Comparison of ENCODE assay signal across 27 mouse cellular contexts in the genomic region with DNA sequence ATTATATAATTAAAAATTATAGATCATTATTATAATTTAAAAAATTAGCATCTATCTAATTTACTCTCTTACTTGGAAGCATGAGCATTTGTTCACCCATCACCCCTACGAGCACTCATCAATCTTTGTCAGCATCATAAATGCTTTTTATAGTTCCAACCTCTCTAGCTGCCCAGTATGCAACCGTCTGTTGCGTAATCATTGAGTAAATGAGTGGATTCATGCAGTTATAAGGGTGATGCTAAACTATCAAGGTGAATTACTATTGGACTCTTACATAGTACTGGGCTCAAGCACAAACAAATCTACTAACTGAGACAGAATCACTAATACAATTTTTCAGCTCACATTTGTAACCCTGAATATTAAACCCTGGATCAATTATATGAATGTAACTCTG. TPM values are rescaled to one million over a fixed set of nuclear protein-coding genes. Genes with fewer than 3 reads are reported as not detected.
"Had no signal": no experiment of that assay in that cellular context is flagged by ENCODE, and none has a peak within 500 bp of the region (broad histone marks: within the 10 kb centered on the region; RNA-seq: fewer than 3 reads in every experiment).

No protein-coding gene starts in this region.

- H3K4me1 ChIP-seq: embryonic facial prominence, embryonic 12.5 days; embryonic facial prominence, embryonic 15.5 days; forebrain, embryonic 12.5 days had no signal

- H3K27me3 ChIP-seq: embryonic facial prominence, embryonic 12.5 days; embryonic facial prominence, embryonic 13.5 days; embryonic facial prominence, embryonic 15.5 days; forebrain, embryonic 12.5 days; forebrain, embryonic 13.5 days; forebrain, embryonic 15.5 days had no signal

- H3K4me2 ChIP-seq: embryonic facial prominence, embryonic 12.5 days; embryonic facial prominence, embryonic 13.5 days; embryonic facial prominence, embryonic 15.5 days; forebrain, embryonic 12.5 days; forebrain, embryonic 13.5 days; forebrain, embryonic 15.5 days had no signal

- H3K27ac ChIP-seq: embryonic facial prominence, embryonic 10.5 days; embryonic facial prominence, embryonic 12.5 days; embryonic facial prominence, embryonic 13.5 days; embryonic facial prominence, embryonic 15.5 days; forebrain, embryonic 10.5 days; forebrain, embryonic 12.5 days; forebrain, embryonic 13.5 days; forebrain, embryonic 15.5 days; gastrocnemius, adult 2 months; heart, adult 2 months had no signal

- H3K36me3 ChIP-seq: embryonic facial prominence, embryonic 10.5 days; embryonic facial prominence, embryonic 12.5 days; embryonic facial prominence, embryonic 13.5 days; embryonic facial prominence, embryonic 15.5 days; forebrain, embryonic 10.5 days; forebrain, embryonic 12.5 days had no signal

- H3K9me3 ChIP-seq: embryonic facial prominence, embryonic 10.5 days; embryonic facial prominence, embryonic 12.5 days; embryonic facial prominence, embryonic 13.5 days; embryonic facial prominence, embryonic 15.5 days; forebrain, embryonic 10.5 days; forebrain, embryonic 12.5 days; forebrain, embryonic 13.5 days; forebrain, embryonic 15.5 days had no signal

- ATAC-seq: forebrain, embryonic 13.5 days; forebrain, embryonic 14.5 days; forebrain, embryonic 15.5 days; forebrain, embryonic 16.5 days; forebrain, postnatal 0 days had no signal

- DNase-seq: cerebellum, adult 9-10 months; cerebellum, adult 9-11 months; cerebellum, postnatal 10 days; cerebellum, postnatal 14 days; cerebellum, postnatal 25 days; cerebellum, postnatal 36 days; forebrain, postnatal 0 days; gastrocnemius, adult 2 months; gastrocnemius, postnatal 10 days; gastrocnemius, postnatal 14 days; gastrocnemius, postnatal 25 days; gastrocnemius, postnatal 36 days; heart, adult 11 months; heart, adult 18-20 months; heart, adult 2 months had no signal

- H3K9ac ChIP-seq: embryonic facial prominence, embryonic 12.5 days; embryonic facial prominence, embryonic 13.5 days; embryonic facial prominence, embryonic 15.5 days; forebrain, embryonic 12.5 days; forebrain, embryonic 13.5 days; forebrain, embryonic 15.5 days; forebrain, postnatal 0 days had no signal

- H3K4me3 ChIP-seq: embryonic facial prominence, embryonic 10.5 days; embryonic facial prominence, embryonic 12.5 days; embryonic facial prominence, embryonic 13.5 days; embryonic facial prominence, embryonic 15.5 days; erythroblast, embryonic 14.5 days; forebrain, embryonic 10.5 days; forebrain, embryonic 12.5 days; forebrain, embryonic 13.5 days; forebrain, embryonic 15.5 days; gastrocnemius, adult 2 months; heart, adult 2 months had no signal

RNA-seq across cellular contexts. Expression of gene Sorbs2, which starts 44.6 kb away (rescaled TPM):
- total RNA-seq: granulocyte monocyte progenitor cell, adult 5-6 weeks had no signal
